Mouse (Mus musculus) E14TG2a.4 (cell line): ENCODE data around the gene Inf2.

Source experiments
- CTCF ChIP-seq: conservative IDR thresholded peaks from 2 replicates; pipeline ENCODE4 v1.5.1; 2014; ENCODE audit warnings: low read length
- NANOG ChIP-seq: IDR thresholded peaks from 2 replicates; pipeline ENCODE4 v1.6.1; 2014; ENCODE audit warnings: borderline replicate concordance, low read length, mixed read lengths
- POU5F1 ChIP-seq: IDR thresholded peaks from 2 replicates; pipeline ENCODE4 v1.6.1; 2014; ENCODE audit warnings: low read length, borderline replicate concordance

GRCm38 (mm10) chr12:112559671-112560070 is 28.9 kb upstream of the Inf2 start:
- no peak for TF ChIP-seq CTCF
- no peak for TF ChIP-seq NANOG
- TF ChIP-seq POU5F1: no peak
